Mouse (Mus musculus): ENCODE data around the gene Fam107b. TPM values are rescaled to one million over a fixed set of nuclear protein-coding genes. Genes with fewer than 3 reads are reported as not detected.

The Fam107b gene
- polyA plus RNA-seq, 1 experiment from 2014 or later: 41.2 TPM

GRCm38 (mm10) chr2:3721107-3721506 lies 150.8 kb downstream of the Fam107b start:
- no peaks in the 10 kb centered on the region for H3K9me3 ChIP-seq (ENCODE audit: low read depth, low read length)
- 86% methylated on average over 5 of the region's 5 CpGs for WGBS
- ATAC-seq (ENCODE audit: insufficient read depth): no peak
- peaks cover 2% of the 10 kb centered on the region for H3K4me1 ChIP-seq (ENCODE audit: insufficient read depth)
- no peak overlapping the region for H3K9ac ChIP-seq
- no peak for TF ChIP-seq CTCF (IDR thresholded peaks at IDR 0.05; ENCODE audit: low read depth)
- no peak overlapping the region for H3K4me2 ChIP-seq
- no peaks in the 10 kb centered on the region for H3K36me3 ChIP-seq (ENCODE audit: insufficient read depth)
- H3K27me3 ChIP-seq (ENCODE audit: insufficient read depth, low read length): no peaks in the 10 kb centered on the region
- H3K27ac ChIP-seq (ENCODE audit: low read depth): no peak overlapping the region
- H3K4me3 ChIP-seq (ENCODE audit: low read depth, low read length): no peak overlapping the region
- DNase-seq: no peak

- Histone ChIP-seq H3K9ac (no peak overlapping the region), H3K4me1 (ENCODE audit: insufficient read depth) (peaks cover 10% of the 10 kb centered on the region), H3K27ac (ENCODE audit: low read depth) (no peak overlapping the region), H3K4me3 (ENCODE audit: low read depth, low read length) (no peak overlapping the region), H3K4me2 (no peak overlapping the region), H3K9me3 (ENCODE audit: low read depth, low read length) (no peaks in the 10 kb centered on the region), H3K27me3 (ENCODE audit: insufficient read depth, low read length) (no peaks in the 10 kb centered on the region), H3K36me3 (ENCODE audit: insufficient read depth) (no peaks in the 10 kb centered on the region)
- no peak for ATAC-seq (ENCODE audit: insufficient read depth)
- no peak for DNase-seq
- 34% methylated on average over 6 of the region's 6 CpGs for WGBS
- no peak for TF ChIP-seq CTCF (IDR thresholded peaks at IDR 0.05; ENCODE audit: low read depth)
Measured at GRCm38 (mm10) chr2:3721974-3722373, 151.7 kb downstream of the Fam107b start.

- Histone ChIP-seq H3K36me3 (ENCODE audit: insufficient read depth) (no peaks in the 10 kb centered on the region), H3K4me1 (ENCODE audit: insufficient read depth) (peaks cover 10% of the 10 kb centered on the region), H3K9me3 (ENCODE audit: low read depth, low read length) (no peaks in the 10 kb centered on the region), H3K4me2 (no peak overlapping the region), H3K4me3 (ENCODE audit: low read depth, low read length) (no peak overlapping the region), H3K9ac (no peak overlapping the region), H3K27me3 (ENCODE audit: insufficient read depth, low read length) (no peaks in the 10 kb centered on the region), H3K27ac (ENCODE audit: low read depth) (no peak overlapping the region)
- no peak for TF ChIP-seq CTCF (IDR thresholded peaks at IDR 0.05; ENCODE audit: low read depth)
- ATAC-seq (ENCODE audit: insufficient read depth): no peak
- WGBS: 74% methylated on average over 8 of the region's 8 CpGs
- no peak for DNase-seq
Measured at GRCm38 (mm10) chr2:3723391-3724106, 153.3 kb downstream of the Fam107b start.

GRCm38 (mm10) chr2:3726501-3727078 lies 156.3 kb downstream of the Fam107b start:
- Histone ChIP-seq H3K4me2 (peak overlapping the region; percentile 20; the same call in 1 of the 2 replicates), H3K9ac (no peak overlapping the region; the same call in 1 of the 2 replicates), H3K36me3 (ENCODE audit: insufficient read depth) (no peaks in the 10 kb centered on the region), H3K27ac (ENCODE audit: low read depth) (peak overlapping the region; percentile 12; the same call in 1 of the 2 replicates), H3K27me3 (ENCODE audit: insufficient read depth, low read length) (no peaks in the 10 kb centered on the region), H3K9me3 (ENCODE audit: low read depth, low read length) (no peaks in the 10 kb centered on the region), H3K4me3 (ENCODE audit: low read depth, low read length) (no peak overlapping the region), H3K4me1 (ENCODE audit: insufficient read depth) (peaks cover 10% of the 10 kb centered on the region)
- peak; percentile 33 for DNase-seq
- 0 out of 2 replicates have a peak, but pooled peaks have one; percentile 5 for ATAC-seq (ENCODE audit: insufficient read depth)
- 49% methylated on average over 13 of the region's 13 CpGs for whole genome bisulfite sequencing
- TF ChIP-seq CTCF (IDR thresholded peaks at IDR 0.05; ENCODE audit: low read depth): no peak

- H3K9me3 ChIP-seq (ENCODE audit: low read depth, low read length): no peaks in the 10 kb centered on the region
- ATAC-seq (ENCODE audit: insufficient read depth) (peak; percentile 55), DNase-seq (peak; percentile 49)
- H3K27ac ChIP-seq (ENCODE audit: low read depth): no peak overlapping the region
- TF ChIP-seq CTCF (IDR thresholded peaks at IDR 0.05; ENCODE audit: low read depth): no peak
- no peak overlapping the region for H3K4me3 ChIP-seq (ENCODE audit: low read depth, low read length)
- H3K27me3 ChIP-seq (ENCODE audit: insufficient read depth, low read length): no peaks in the 10 kb centered on the region
- 49% methylated on average over 5 of the region's 5 CpGs for WGBS
- no peak overlapping the region for H3K4me2 ChIP-seq
- H3K36me3 ChIP-seq (ENCODE audit: insufficient read depth): no peaks in the 10 kb centered on the region
- no peak overlapping the region for H3K9ac ChIP-seq
- H3K4me1 ChIP-seq (ENCODE audit: insufficient read depth): peaks cover 10% of the 10 kb centered on the region
Measured at GRCm38 (mm10) chr2:3727225-3727930, 157.1 kb downstream of the Fam107b start.

GRCm38 (mm10) chr2:3728090-3728489 lies 157.8 kb downstream of the Fam107b start:
- Histone ChIP-seq H3K4me3 (ENCODE audit: low read depth, low read length) (no peak overlapping the region), H3K27ac (ENCODE audit: low read depth) (no peak overlapping the region), H3K27me3 (ENCODE audit: insufficient read depth, low read length) (no peaks in the 10 kb centered on the region), H3K4me2 (no peak overlapping the region), H3K9me3 (ENCODE audit: low read depth, low read length) (no peaks in the 10 kb centered on the region), H3K4me1 (ENCODE audit: insufficient read depth) (peaks cover 10% of the 10 kb centered on the region), H3K36me3 (ENCODE audit: insufficient read depth) (no peaks in the 10 kb centered on the region), H3K9ac (no peak overlapping the region)
- WGBS: 78% methylated on average over 4 of the region's 4 CpGs
- no peak for TF ChIP-seq CTCF (IDR thresholded peaks at IDR 0.05; ENCODE audit: low read depth)
- no peak for DNase-seq
- no peak for ATAC-seq (ENCODE audit: insufficient read depth)

- Histone ChIP-seq H3K4me2 (no peak overlapping the region), H3K36me3 (ENCODE audit: insufficient read depth) (no peaks in the 10 kb centered on the region), H3K9ac (no peak overlapping the region), H3K9me3 (ENCODE audit: low read depth, low read length) (no peaks in the 10 kb centered on the region), H3K27ac (ENCODE audit: low read depth) (no peak overlapping the region), H3K4me1 (ENCODE audit: insufficient read depth) (peaks cover 10% of the 10 kb centered on the region), H3K27me3 (ENCODE audit: insufficient read depth, low read length) (no peaks in the 10 kb centered on the region), H3K4me3 (ENCODE audit: low read depth, low read length) (no peak overlapping the region)
- ATAC-seq (ENCODE audit: insufficient read depth): no peak
- WGBS: 59% methylated on average over 3 of the region's 3 CpGs
- no peak for TF ChIP-seq CTCF (IDR thresholded peaks at IDR 0.05; ENCODE audit: low read depth)
- DNase-seq: no peak
Measured at GRCm38 (mm10) chr2:3729586-3729985, 159.3 kb downstream of the Fam107b start.

Data from lung, embryonic 14.5 days (tissue).